Mouse (Mus musculus) embryo, embryonic 10.5 days (tissue): ENCODE results near the gene Srrm3.

ENCODE experiments used
- DNase-seq: peaks from one replicate; pipeline ENCODE4 v3.0.0-alpha.2; 2015; ENCODE audit warnings: low spot score

Srrm3 gene

DNA sequence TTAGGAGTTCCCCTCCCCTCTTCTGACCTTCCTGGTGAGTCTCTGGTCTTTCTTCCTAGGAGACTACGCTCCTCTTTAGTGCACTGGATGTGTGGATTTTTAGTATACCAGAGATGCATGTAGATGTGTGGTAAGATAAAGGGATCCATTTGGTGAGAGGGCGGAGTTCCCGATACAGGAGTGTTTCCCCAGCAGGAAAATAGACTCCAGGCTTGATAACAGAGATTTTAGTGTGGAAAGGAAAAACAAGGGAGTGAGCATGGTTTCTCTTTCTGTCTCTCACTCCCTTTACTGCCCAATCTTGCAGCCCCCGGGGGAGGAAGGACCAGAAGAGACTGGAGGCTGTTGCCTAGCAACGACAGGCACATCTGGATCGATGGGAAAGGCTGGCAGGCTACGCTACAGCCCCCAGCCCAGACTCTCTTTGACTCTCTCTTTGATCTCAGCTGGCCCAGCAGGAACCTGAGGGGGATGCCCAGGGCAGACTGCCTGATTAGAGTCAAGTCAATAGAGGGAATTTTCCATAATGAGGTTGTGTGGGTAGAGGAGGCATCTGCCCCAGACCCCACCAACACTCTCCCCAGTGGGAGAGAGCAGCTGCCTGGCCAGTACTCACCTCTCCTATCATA is 15.7 kb downstream of the Srrm3 start:
- DNase-seq: peak; percentile 51

GRCm38 (mm10) chr5:135824517-135824916 is 17.8 kb downstream of the Srrm3 start:
- DNase-seq: no peak

DNA sequence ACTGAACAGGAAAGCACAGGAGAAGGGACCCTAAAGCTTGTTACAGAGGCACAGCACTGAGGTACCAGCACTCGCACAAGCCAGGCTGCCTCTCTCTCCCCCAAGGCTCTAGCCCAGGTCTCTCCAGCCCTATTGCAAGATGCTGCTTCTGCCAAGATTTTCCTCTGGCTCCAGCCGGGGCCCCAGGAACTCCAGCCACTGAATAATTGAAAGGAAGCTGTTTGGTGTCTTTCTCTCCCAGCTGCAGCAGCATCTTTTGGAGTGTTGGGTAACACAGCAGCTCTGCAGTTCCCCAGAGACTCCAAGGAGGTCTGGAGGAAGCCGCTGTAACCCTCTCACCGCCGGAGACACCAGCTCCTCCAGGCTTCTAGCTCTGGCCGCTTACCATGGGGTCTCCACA is 19.5 kb downstream of the Srrm3 start:
- no peak for DNase-seq

DNA sequence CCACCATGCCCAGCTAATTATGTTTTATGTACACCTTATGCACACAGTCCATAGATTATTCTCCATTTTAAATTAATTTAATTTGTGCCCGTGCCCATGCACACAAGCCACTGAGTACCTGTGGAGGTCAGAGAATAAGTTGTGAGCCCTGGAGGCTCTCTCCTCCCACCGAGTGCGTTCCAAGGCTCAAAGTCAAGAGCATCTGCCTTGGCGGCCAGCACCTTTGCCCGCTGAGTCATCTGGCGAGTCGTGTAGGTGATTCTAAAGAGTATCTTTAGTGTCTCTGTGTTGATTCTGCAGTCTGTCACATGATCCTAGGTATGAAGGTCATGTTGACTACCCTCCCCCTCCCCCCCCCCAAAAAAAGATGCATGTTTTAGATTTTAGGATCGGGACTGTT is 22.7 kb downstream of the Srrm3 start:
- no peak for DNase-seq

GRCm38 (mm10) chr5:135832729-135833128 is 26.0 kb downstream of the Srrm3 start:
- no peak for DNase-seq

DNA sequence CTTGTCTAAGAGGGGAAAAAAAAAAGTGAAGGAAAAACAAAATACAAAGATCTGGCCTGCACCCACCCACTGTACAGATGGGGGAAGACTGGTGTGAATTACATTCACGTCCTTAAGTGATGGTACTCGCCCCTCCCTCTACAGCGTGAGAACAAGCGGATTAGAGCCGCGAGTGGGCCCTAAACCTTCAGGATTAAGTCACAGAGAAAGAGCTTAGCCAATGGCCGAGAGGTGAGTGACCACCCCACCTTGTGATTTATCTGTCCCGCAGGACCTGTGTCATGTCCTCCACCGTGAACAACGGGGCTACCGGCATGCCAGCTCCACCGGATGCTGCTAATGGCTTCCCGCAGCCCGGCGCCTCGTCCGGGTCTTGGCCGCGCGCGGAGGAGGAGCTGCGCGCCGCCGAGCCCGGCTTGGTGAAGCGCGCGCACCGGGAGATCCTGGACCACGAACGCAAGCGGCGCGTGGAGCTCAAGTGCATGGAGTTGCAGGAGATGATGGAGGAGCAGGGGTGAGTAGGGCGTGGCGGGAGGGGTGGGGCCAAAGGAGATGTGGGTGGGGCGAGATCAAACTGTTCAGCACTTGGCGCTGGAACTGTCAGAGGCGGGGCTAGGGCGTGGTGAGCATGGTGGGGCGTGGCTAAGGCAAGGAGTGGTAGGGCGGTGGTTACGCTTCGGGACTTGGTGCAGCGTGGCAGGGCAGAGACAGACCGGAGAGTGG is 28.2 kb downstream of the Srrm3 start:
- peak; percentile 95 for DNase-seq

GRCm38 (mm10) chr5:135835492-135835858 is 28.8 kb downstream of the Srrm3 start:
- DNase-seq: no peak

- no peak for DNase-seq
Measured at GRCm38 (mm10) chr5:135835981-135836380, 29.3 kb downstream of the Srrm3 start.

DNA sequence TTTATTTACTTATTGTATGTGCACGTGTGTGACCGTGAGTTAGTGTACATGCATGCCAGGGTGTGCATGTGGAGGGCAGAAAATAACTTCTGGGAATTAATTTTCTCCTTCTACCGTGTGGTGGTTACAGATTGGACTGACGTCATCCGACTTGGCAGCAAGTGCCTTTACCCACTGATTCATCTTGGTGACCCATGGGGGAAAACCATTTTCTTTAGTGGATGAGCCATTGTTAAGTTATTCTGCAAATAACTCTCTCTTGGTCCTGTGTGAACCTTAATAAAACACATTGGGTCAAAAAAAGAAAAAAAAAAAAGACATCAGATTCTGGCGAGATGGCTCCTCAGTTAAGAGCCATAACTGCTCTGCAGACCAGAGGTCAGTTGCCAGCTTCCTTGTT is 35.0 kb downstream of the Srrm3 start:
- DNase-seq: no peak

DNA sequence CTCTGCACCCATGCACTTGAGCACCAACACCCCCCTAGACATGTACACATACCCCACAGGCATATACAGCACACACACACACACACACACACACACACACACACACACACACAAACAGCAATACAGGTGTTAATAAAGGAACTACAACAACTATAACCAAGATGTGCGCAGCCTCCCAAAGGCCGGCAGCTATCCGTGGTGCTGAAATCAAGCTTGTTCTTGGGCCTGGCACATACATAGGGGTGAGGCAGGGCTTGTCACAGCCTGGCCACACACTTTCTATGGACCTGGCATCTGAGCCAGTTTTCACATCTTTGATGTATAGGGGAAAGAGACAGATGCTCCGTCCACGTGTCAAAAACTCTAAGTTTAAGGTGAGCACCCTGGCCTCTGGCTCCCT is 36.7 kb downstream of the Srrm3 start:
- DNase-seq: peak; percentile 81

GRCm38 (mm10) chr5:135845676-135846320 is 39.1 kb downstream of the Srrm3 start:
- DNase-seq: no peak

- DNase-seq: no peak
Measured at GRCm38 (mm10) chr5:135847460-135847859, 40.8 kb downstream of the Srrm3 start.

DNA sequence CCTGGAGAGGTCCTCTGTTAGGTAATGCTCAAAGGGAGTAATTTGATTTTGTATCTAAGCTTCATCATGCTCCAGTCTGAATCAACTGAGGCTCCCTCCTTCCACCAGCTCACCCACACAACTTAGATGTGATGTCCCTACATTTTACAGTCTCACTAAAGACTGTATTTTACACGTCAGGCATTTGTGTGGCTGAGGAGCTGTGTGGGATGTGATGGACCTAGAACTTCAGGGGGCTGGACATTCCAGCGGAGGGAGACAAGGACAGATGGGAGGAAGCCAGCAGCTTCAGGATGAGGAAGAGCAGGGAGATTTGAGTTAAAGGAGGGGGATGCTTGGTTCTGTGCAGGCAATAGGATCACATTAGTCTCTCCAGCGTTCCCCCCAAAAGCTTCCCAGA is 41.2 kb downstream of the Srrm3 start:
- no peak for DNase-seq

GRCm38 (mm10) chr5:135851024-135851423 is 44.3 kb downstream of the Srrm3 start:
- DNase-seq: peak; percentile 89

GRCm38 (mm10) chr5:135851481-135851880 is 44.8 kb downstream of the Srrm3 start:
- no peak for DNase-seq

GRCm38 (mm10) chr5:135852421-135852820 is 45.7 kb downstream of the Srrm3 start:
- peak; percentile 67 for DNase-seq

DNA sequence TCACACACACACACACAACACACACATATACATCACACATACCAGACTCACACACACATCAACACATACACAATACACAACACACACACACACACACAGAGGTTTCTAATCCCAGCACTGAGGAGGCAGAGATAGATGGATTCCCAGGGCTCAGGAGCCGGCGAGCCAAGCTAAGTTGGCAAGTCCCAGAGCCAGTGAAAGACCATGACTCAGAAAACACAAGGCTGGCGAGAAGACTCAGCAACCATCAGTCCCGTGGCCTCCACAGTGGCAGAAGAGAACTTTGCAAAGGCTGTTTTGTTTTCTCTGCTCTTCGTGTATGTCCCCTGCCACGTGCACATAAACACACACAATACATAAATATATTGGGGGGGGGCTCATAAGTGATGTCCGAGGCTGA is 47.0 kb downstream of the Srrm3 start:
- DNase-seq: no peak

DNA sequence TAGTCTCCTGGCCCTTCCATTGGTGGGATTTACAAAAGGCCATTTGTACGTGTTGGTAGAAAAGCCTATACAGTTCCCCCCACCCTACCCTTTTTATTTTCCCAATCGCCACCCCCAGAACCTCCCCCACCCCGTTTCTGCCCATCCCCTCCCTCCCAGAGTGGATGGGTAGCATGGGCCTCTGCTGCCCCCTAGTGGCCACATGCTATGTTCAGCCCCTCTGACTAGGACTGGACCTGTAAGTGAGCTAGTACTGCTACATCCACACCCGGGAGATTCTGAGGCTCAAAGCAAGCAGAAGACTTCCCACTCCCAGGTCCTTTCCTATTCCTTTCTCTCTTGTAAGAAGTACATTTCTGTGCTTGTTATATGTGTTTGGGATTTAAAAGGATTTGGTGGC is 48.5 kb downstream of the Srrm3 start:
- peak; percentile 83 for DNase-seq

DNA sequence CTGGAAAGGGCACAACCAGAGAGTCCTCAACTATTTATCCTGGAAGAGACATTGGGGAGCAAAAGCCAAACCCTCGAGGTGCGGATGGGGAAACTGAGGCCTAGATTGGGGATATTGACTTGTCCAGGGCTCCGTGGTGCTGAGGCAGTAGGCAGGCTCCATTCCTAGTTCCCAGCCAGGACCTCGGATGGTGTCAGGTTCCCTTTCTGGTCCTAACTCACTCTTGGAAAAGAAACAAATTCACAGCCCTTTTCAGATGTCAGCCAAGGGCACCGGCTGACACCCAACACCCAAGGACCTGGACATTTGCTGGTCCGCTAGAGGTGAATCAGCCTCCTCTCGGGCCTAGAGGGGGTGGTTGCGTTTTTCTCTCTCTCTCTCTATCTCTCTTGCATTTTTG is 60.0 kb downstream of the Srrm3 start:
- DNase-seq: no peak

GRCm38 (mm10) chr5:135867637-135868593 is 61.2 kb downstream of the Srrm3 start:
- DNase-seq: peak; percentile 36

DNA sequence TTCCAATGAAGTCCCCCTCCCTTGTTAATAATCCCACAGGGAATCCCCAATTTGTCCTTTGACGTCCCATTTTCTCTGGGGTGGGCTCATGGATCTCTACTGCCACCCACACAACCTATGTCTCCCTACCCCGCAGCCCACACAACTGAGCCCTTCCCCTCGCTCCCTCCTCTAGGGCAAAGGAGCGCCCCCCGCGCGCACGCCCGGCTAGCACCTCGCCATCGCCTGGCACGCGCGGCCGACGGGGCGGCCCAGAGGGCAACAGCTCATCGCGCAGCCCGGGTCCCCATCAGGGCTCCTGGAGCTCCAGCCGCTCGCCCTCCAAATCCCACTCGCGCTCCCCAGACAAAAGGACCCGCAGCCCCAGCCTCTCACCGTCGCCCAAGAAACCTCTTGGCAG is 62.0 kb downstream of the Srrm3 start:
- DNase-seq: no peak
